Mouse (Mus musculus) bone marrow macrophage, adult 2 months (primary cell): ENCODE data around the gene Pex16.

ENCODE experiments used
- CTCF ChIP-seq: IDR thresholded peaks from 2 replicates; pipeline ENCODE4 v1.5.1; 2012; ENCODE audit warnings: low read depth, mild to moderate bottlenecking, low read length, moderate library complexity
- POLR2A ChIP-seq: IDR thresholded peaks from 2 replicates; pipeline ENCODE4 v1.6.1; 2012; ENCODE audit warnings: mild to moderate bottlenecking, low read depth, low read length, borderline replicate concordance

DNA sequence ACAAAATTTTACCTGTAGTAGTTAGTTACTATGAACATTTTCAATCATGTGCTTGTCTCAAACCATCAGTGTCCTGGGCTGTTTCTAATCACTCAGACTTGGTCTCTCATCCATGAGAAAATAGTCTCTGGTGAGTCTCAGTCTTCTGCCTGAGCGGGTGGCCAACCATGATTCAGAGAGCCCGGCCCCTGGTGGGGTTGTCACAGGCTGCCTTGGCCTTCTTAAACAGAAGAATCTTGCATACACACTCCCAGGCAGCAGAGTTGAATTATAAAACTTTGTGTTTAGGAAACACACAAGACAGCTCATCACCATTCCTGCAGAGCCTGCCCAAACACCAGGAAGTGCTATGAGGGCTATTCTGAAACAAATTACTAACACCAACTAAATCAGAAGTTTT, 42.6 kb upstream of the Pex16 start:
- TF ChIP-seq CTCF (no peak), POLR2A (no peak)
